Mouse (Mus musculus) inflammation-experienced regulatory T-cells, adult 16 weeks (primary cell): ENCODE data around the gene Rab4b. TPM values are rescaled to one million over a fixed set of nuclear protein-coding genes. Genes with fewer than 3 reads are reported as not detected.

ENCODE experiments used
- polyA plus RNA-seq: library from polyadenylated mRNA; unstranded; fragments of 100-300 nt; shearing (Covaris generic); gene quantifications from one replicate; pipeline ENCODE4 v1.2.1, GENCODE M21; 2017

Rab4b gene
- 171 TPM for polyA plus RNA-seq

GRCm38 (mm10) chr7:27178324-27179216 is at the start of gene Rab4b:
Gene Rab4b (minus strand): TSS chr7:27178896.

GRCm38 (mm10) chr7:27228281-27228821 is 49.7 kb upstream of the Rab4b start, which contains the start of gene Itpkc:
Gene Itpkc (minus strand): TSS chr7:27228661.

GRCm38 (mm10) chr7:27195681-27196611 is 17.2 kb upstream of the Rab4b start, which contains the start of the genes BC024978 and Snrpa:
Gene BC024978 (plus strand): TSS chr7:27195781.
Gene Snrpa (minus strand): TSS chr7:27196271.

GRCm38 (mm10) chr7:27180837-27181695 is 2.4 kb upstream of the Rab4b start, which contains the start of the genes Gm21983 and Mia:
Gene Gm21983 (minus strand): TSS chr7:27181086.
Gene Mia (minus strand): TSS chr7:27181157.

GRCm38 (mm10) chr7:27166614-27167474 is 11.9 kb downstream of the Rab4b start, which contains the start of gene Egln2:
Gene Egln2 (minus strand): TSS chr7:27166802.

GRCm38 (mm10) chr7:27153205-27153764 is 25.4 kb downstream of the Rab4b start, which contains the start of gene Cyp2t4:
Gene Cyp2t4 (plus strand): TSS chr7:27153714.

GRCm38 (mm10) chr7:27119676-27120075 is 59.0 kb downstream of the Rab4b start, which contains the start of gene Cyp2f2:
Gene Cyp2f2 (plus strand): TSS chr7:27119909.

Other genes starting within 250 kb of the Rab4b start
- not detected for gene Cyp2a22, start 239.5 kb downstream of the Rab4b start, polyA plus RNA-seq
- not detected for gene Cyp2a12, start 149.8 kb downstream of the Rab4b start, polyA plus RNA-seq
- gene Cyp2f2, start 59.0 kb downstream of the Rab4b start, polyA plus RNA-seq = not detected
- not detected for gene Cyp2t4, start 25.2 kb downstream of the Rab4b start, polyA plus RNA-seq
- 91.6 TPM for gene Egln2, start 12.1 kb downstream of the Rab4b start, polyA plus RNA-seq
- gene Gm21983, start 2.2 kb upstream of the Rab4b start, polyA plus RNA-seq = 0.89 TPM
- 0.98 TPM for gene Mia, start 2.3 kb upstream of the Rab4b start, polyA plus RNA-seq
- 2.3 TPM for gene BC024978, start 16.9 kb upstream of the Rab4b start, polyA plus RNA-seq
- gene Snrpa, start 17.4 kb upstream of the Rab4b start, polyA plus RNA-seq = 111 TPM
- gene Itpkc, start 49.8 kb upstream of the Rab4b start, polyA plus RNA-seq = 4.7 TPM
- 33.5 TPM for gene Coq8b, start 54.1 kb upstream of the Rab4b start, polyA plus RNA-seq
- gene Numbl, start 79.5 kb upstream of the Rab4b start, polyA plus RNA-seq = 0.79 TPM
- 1.2 TPM for gene Ltbp4, start 158.8 kb upstream of the Rab4b start, polyA plus RNA-seq
- gene Shkbp1, start 177.1 kb upstream of the Rab4b start, polyA plus RNA-seq = 110 TPM
- 1.00 TPM for gene Gm20479, start 178.5 kb upstream of the Rab4b start, polyA plus RNA-seq